In the genomic region with DNA sequence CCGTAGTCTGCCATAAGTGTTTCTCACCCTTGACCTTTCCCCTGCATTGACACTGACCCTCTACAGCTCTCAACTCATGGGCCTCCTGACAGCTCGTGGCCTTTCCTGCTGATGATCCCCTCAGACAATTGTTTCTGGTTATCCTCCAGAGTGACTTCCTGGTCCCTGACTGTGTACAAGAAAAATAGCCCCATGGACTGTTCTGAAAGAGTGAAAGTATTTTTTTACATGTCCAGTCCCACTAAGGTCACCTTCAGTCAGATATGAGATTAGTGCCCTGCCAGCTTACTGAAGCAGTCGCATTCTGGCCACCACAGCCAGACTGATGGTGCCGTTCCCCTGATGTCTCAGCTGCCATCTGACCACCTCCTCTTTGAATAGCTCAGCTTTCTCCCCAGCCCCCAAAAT, we compare ENCODE assay signal across 16 mouse cellular contexts. TPM values are rescaled to one million over a fixed set of nuclear protein-coding genes. Genes with fewer than 3 reads are reported as not detected.
DNase-seq lines count a peak whose midpoint lies in the region; ATAC-seq and TF ChIP-seq lines count a peak whose summit lies in the region.
"Had no signal": no experiment of that assay in that cellular context is flagged by ENCODE, and none has a peak within 500 bp of the region (broad histone marks: within the 10 kb centered on the region; RNA-seq: fewer than 3 reads in every experiment).

No protein-coding gene starts in this region.

- no peak for ATAC-seq in kidney, embryonic 14.5 days (ENCODE audit: low FRiP score, low TSS enrichment)
- ATAC-seq: hindbrain, embryonic 16.5 days; midbrain, embryonic 15.5 days had no signal

- intact Hi-C loops in heart, adult 2 months (cut with DNase I), result no loop called here
- intact Hi-C loops in heart, postnatal 10 days (cut with DNase I), result loop anchor here (2.0 kb wide), 1 partner anchor 15 kb away; no protein-coding TSS in a partner anchor

- WGBS in heart, adult 2 months, result 18% methylated on average over 4 of the region's 4 CpGs
- WGBS in kidney, adult 2 months, result 45% methylated on average over 4 of the region's 4 CpGs
- WGBS in kidney, embryonic 14.5 days, result 36% methylated on average over 4 of the region's 4 CpGs

- TF ChIP-seq CTCF in heart, adult 2 months (IDR thresholded peaks at IDR 0.05), result no peak
- no peak for TF ChIP-seq CTCF in kidney, adult 2 months (conservative IDR thresholded peaks at IDR 0.05; ENCODE audit: insufficient read depth, insufficient read length, low read depth, low read length)

- H3K79me2 ChIP-seq in heart, adult 2 months (replicated peaks; ENCODE audit: control insufficient read depth, insufficient read depth, low read length), result no peaks in the 10 kb centered on the region

- no peak overlapping the region for H3K4me2 ChIP-seq in kidney, embryonic 14.5 days (replicated peaks; ENCODE audit: low read depth, low read length)
- H3K4me2 ChIP-seq: midbrain, embryonic 15.5 days had no signal

- H3K4me3 ChIP-seq in heart, adult 2 months, result no peak overlapping the region
- H3K4me3 ChIP-seq in kidney, adult 2 months (ENCODE audit: insufficient read depth, low read depth, low read length), result no peak overlapping the region
- no peak overlapping the region for H3K4me3 ChIP-seq in kidney, embryonic 14.5 days (ENCODE audit: low read length)
- H3K4me3 ChIP-seq: midbrain, embryonic 15.5 days had no signal

- H3K9me3 ChIP-seq in kidney, embryonic 14.5 days (ENCODE audit: control insufficient read depth, low read length), result no peaks in the 10 kb centered on the region
- H3K9me3 ChIP-seq: midbrain, embryonic 15.5 days had no signal

- H3K36me3 ChIP-seq in heart, adult 2 months (ENCODE audit: control insufficient read depth, insufficient read depth, low read length), result no peaks in the 10 kb centered on the region
- no peaks in the 10 kb centered on the region for H3K36me3 ChIP-seq in kidney, adult 2 months (ENCODE audit: control insufficient read depth, insufficient read depth, low read length)
- H3K36me3 ChIP-seq in kidney, embryonic 14.5 days (ENCODE audit: control insufficient read depth, insufficient read depth, low read length), result no peaks in the 10 kb centered on the region
- H3K36me3 ChIP-seq: midbrain, embryonic 15.5 days had no signal

- no peak for TF ChIP-seq EP300 in heart, adult 2 months (IDR thresholded peaks at IDR 0.05; ENCODE audit: insufficient read depth, low read depth, low read length)

- H3K27me3 ChIP-seq in heart, adult 2 months (ENCODE audit: control insufficient read depth, insufficient read depth, low read length), result no peaks in the 10 kb centered on the region
- H3K27me3 ChIP-seq in kidney, adult 2 months (replicated peaks; ENCODE audit: control insufficient read depth, insufficient read depth, low read length), result no peaks in the 10 kb centered on the region
- no peaks in the 10 kb centered on the region for H3K27me3 ChIP-seq in kidney, embryonic 14.5 days (ENCODE audit: control insufficient read depth, insufficient read depth, low read length)
- H3K27me3 ChIP-seq: midbrain, embryonic 15.5 days had no signal

- H3K27ac ChIP-seq in heart, adult 2 months, result peak overlapping the region; percentile 34
- peak overlapping the region; percentile 24; the same call in 1 of the 2 replicates for H3K27ac ChIP-seq in kidney, adult 2 months (ENCODE audit: insufficient read depth, low read depth, low read length)
- H3K27ac ChIP-seq in kidney, embryonic 14.5 days (ENCODE audit: low read depth, low read length), result no peak overlapping the region
- H3K27ac ChIP-seq: liver, embryonic 14.5 days; midbrain, embryonic 15.5 days had no signal

- no peak overlapping the region for H3K9ac ChIP-seq in heart, adult 2 months (ENCODE audit: low read depth, low read length)
- H3K9ac ChIP-seq in kidney, embryonic 14.5 days (ENCODE audit: low read depth, low read length), result no peak overlapping the region
- H3K9ac ChIP-seq: liver, embryonic 14.5 days; midbrain, embryonic 15.5 days had no signal

- no peak for TF ChIP-seq POLR2A in heart, adult 2 months (IDR thresholded peaks at IDR 0.05; ENCODE audit: insufficient read depth, low read depth, low read length)
- TF ChIP-seq POLR2A in kidney, adult 2 months (IDR thresholded peaks at IDR 0.05; ENCODE audit: low read depth, low read length), result no peak

- no peak for DNase-seq in heart, adult 2 months
- no peak for DNase-seq in heart, postnatal 10 days
- DNase-seq in kidney, adult 2 months, result peak; percentile 47
- DNase-seq in thymus, postnatal 25 days, result peak; percentile 0
- DNase-seq in thymus, postnatal 10 days (ENCODE audit: low spot score in 2 of 2), result no peak
- no peak for DNase-seq in frontal cortex, postnatal 14 days (ENCODE audit: low spot score in 2 of 2)
- DNase-seq in urinary bladder, postnatal 14 days (ENCODE audit: low spot score), result no peak
- DNase-seq: adrenal gland, adult 2 months; cerebellum, adult 8-10 months; layer of hippocampus, postnatal 36 days; lung, postnatal 36 days; right cerebral cortex, postnatal 14 days had no signal

- H3K4me1 ChIP-seq in heart, adult 2 months (ENCODE audit: control insufficient read depth, insufficient read depth, low read length), result peaks cover 8% of the 10 kb centered on the region
- H3K4me1 ChIP-seq in kidney, adult 2 months (ENCODE audit: control insufficient read depth, insufficient read depth, low read length), result peaks cover 3% of the 10 kb centered on the region; the same call in 1 of the 2 replicates
- no peaks in the 10 kb centered on the region for H3K4me1 ChIP-seq in kidney, embryonic 14.5 days (ENCODE audit: control insufficient read depth, insufficient read depth, low read length)
- H3K4me1 ChIP-seq: midbrain, embryonic 15.5 days had no signal

RNA-seq across cellular contexts. Expression of a gene that starts 26.1 kb away (rescaled TPM):
- total RNA-seq in heart, adult 2 months (2021), result 10 to 100 TPM; 38.1 to 43.3 TPM
- polyA plus RNA-seq in heart, adult 2 months (2012; rRNA removed), result 32.9 and 38.0 TPM in 2 replicates
- 10 to 100 TPM; 62.3 to 63.3 TPM for total RNA-seq in heart, postnatal 10 days (2021)
- 33.9 and 36.9 TPM in 2 replicates for polyA plus RNA-seq in kidney, adult 2 months (2012; rRNA removed)
- polyA plus RNA-seq in kidney, embryonic 14.5 days (2014; fragmentation: Nextera tagmentation; extraction: Ambion mirVana), result 43.7 and 70.9 TPM in 2 replicates

Comparison
In these comparisons a context has a peak if more than half of its experiments do, and no peak if none do; other contexts are left out.
1. DNase-seq: peak in kidney, adult 2 months (single experiment) and thymus, postnatal 25 days (single experiment); none in heart, adult 2 months (0 of 2), heart, postnatal 10 days (0 of 2), thymus, postnatal 10 days (0 of 2), frontal cortex, postnatal 14 days (0 of 2) and urinary bladder, postnatal 14 days (single experiment).